Mouse (Mus musculus) hindbrain, embryonic 11.5 days (tissue): ENCODE data around the gene Olfr860. TPM values are rescaled to one million over a fixed set of nuclear protein-coding genes. Genes with fewer than 3 reads are reported as not detected.
"Not testable (repeated sequence)": the region's sequence is repeated elsewhere in the genome, so short reads cannot be mapped to it uniquely, and the experiment has no call there.

Source experiments
- ATAC-seq: fragments of 200-750 bp; cut with Nextera tagmentation; 2 replicates; pipeline ENCODE4 v1.8.0; 2017; ENCODE audit warnings: mild to moderate bottlenecking, moderate TSS enrichment, moderate library complexity; ENCODE audit not compliant: low FRiP score
- DNase-seq: peaks from one replicate; pipeline ENCODE4 v3.0.0-alpha.2; 2015; ENCODE audit warnings: low spot score
- H3K27ac ChIP-seq: fragments of 300-500 bp; sonication (generic); 2 replicates; pipeline ENCODE4 v1.5.1; 2014; ENCODE audit warnings: mild to moderate bottlenecking, low read depth, low read length
- H3K27me3 ChIP-seq: fragments of 300-500 bp; sonication (generic); 2 replicates; pipeline ENCODE4 v1.6.1; 2014; ENCODE audit warnings: mild to moderate bottlenecking, low read length, moderate library complexity, mixed read lengths; ENCODE audit not compliant: control insufficient read depth, insufficient read depth
- H3K36me3 ChIP-seq: fragments of 300-500 bp; sonication (generic); 2 replicates; pipeline ENCODE4 v1.6.1; 2014; ENCODE audit warnings: mild to moderate bottlenecking, low read length, moderate library complexity, mixed read lengths; ENCODE audit not compliant: control insufficient read depth, insufficient read depth
- H3K4me1 ChIP-seq: fragments of 300-500 bp; sonication (generic); replicated peaks from 2 replicates; pipeline ENCODE4 v1.6.1; 2014; ENCODE audit warnings: low read length, mixed read lengths; ENCODE audit not compliant: control insufficient read depth, insufficient read depth
- H3K4me2 ChIP-seq: fragments of 300-500 bp; sonication (generic); replicated peaks from 2 replicates; pipeline ENCODE4 v1.6.1; 2014; ENCODE audit warnings: mild to moderate bottlenecking, low read depth, low read length
- H3K4me3 ChIP-seq: fragments of 300-500 bp; sonication (generic); 2 replicates; pipeline ENCODE4 v1.5.1; 2014; ENCODE audit warnings: low read depth, low read length
- H3K9ac ChIP-seq: fragments of 300-500 bp; sonication (generic); 2 replicates; pipeline ENCODE4 v1.6.1; 2014; ENCODE audit warnings: low read depth, low read length
- H3K9me3 ChIP-seq: fragments of 300-500 bp; sonication (generic); 2 replicates; pipeline ENCODE4 v1.6.1; 2016; ENCODE audit warnings: low read length; ENCODE audit not compliant: control insufficient read depth
- WGBS: fragments of 180-500 bp; shearing (Covaris S2); extraction: QIAGEN DNeasy Blood & Tissue Kit; methylation state at CpG from one replicate; pipeline ENCODE4 v1.1.7; 2014; 5-methylcytosine and 5-hydroxymethylcytosine counted together
- polyA plus RNA-seq: library from polyadenylated mRNA; unstranded; fragments of >200 nt; fragmentation: Nextera tagmentation; extraction: Ambion mirVana; gene quantifications from 2 replicates; pipeline ENCODE4 v1.2.1, GENCODE M21; 2014

Gene Olfr860
- not detected in 2 replicates for polyA plus RNA-seq

DNA sequence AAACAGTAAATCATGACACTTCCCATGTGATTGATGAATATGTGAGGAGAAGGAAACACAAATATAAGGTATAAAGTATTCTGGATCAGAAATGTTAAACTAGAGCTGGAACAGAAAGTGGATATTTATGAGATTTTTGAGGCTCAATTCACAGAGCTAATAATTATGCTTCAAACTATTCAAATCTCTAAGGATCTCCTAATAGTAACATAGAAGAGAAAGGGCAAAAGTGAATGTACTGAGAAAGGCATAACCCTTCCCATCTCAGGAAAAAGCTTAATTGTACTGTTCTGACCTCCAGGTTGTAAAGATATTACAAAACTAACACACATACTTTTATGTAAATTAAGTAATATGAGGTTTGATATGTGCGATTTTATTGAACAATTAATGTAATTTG lies at the start of gene Olfr860:
Olfr860 (minus strand) TSS at position 101 of the 400 bp plus-strand sequence.
- H3K4me3 ChIP-seq: no peak within 1 kb of the TSS
- H3K9ac ChIP-seq: no peak within 1 kb of the TSS
- no peaks in the 10 kb centered on the region for H3K4me1 ChIP-seq
- H3K4me2 ChIP-seq: no peak within 1 kb of the TSS
- H3K9me3 ChIP-seq: no peaks in the 10 kb centered on the region
- ATAC-seq: no peak
- H3K27ac ChIP-seq: no peak within 1 kb of the TSS
- no peaks in the 10 kb centered on the region for H3K27me3 ChIP-seq
- WGBS: 89% methylated on average over 1 of the region's 1 CpGs
- DNase-seq: no peak
- H3K36me3 ChIP-seq: no peaks in the 10 kb centered on the region

DNA sequence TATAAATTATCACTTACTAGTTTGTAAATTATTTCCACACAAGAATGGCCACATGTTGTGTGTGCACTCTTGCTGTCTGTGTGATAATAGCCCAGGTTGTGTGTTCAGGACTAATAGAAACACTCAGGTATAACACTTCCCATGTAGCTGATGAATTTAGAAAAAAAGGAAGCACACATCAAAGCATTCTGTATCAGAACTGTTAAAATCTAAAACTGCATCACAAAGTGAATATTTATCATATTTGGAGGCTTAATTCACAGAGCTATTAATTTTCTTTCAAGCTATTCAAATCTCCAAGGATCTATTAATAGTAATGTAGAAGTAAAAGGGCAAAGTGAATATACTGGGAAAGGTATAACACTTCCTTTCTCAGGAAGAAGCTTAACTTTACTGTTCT lies 38.4 kb upstream of the Olfr860 start, which contains the start of gene Olfr862:
Olfr862 (minus strand) TSS at position 101 of the 400 bp plus-strand sequence.
- H3K27me3 ChIP-seq: no peaks in the 10 kb centered on the region
- ATAC-seq (no peak), DNase-seq (no peak)
- no peak within 1 kb of the TSS for H3K27ac ChIP-seq
- H3K4me1 ChIP-seq: no peaks in the 10 kb centered on the region
- H3K9ac ChIP-seq: no peak within 1 kb of the TSS
- no peak within 1 kb of the TSS for H3K4me2 ChIP-seq
- no peak within 1 kb of the TSS for H3K4me3 ChIP-seq
- peaks cover 2% of the 10 kb centered on the region; the same call in 1 of the 2 replicates for H3K9me3 ChIP-seq
- no peaks in the 10 kb centered on the region for H3K36me3 ChIP-seq

DNA sequence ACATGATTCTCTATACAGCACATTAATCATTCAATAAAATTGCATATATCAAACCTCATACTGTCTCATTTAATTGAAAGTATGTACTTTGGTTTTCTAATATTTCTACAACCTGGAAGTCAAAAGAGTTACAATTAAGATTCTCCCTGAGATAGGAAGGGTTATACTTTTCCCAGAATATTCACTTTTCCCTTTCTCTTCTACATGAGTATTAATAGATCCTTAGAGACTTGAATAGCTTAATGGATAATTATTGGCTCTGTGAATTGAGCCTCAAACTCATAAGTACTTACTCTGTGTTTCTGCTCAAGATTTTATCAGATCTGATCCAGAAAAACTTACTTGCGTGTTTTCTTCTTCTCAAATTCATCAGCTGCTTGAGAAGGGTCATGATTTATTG lies 44.9 kb downstream of the Olfr860 start, which contains the start of gene Olfr859:
Olfr859 (plus strand) TSS at position 301 of the 400 bp plus-strand sequence.
- not testable (repeated sequence) for H3K4me2 ChIP-seq, H3K27me3 ChIP-seq, H3K27ac ChIP-seq, H3K4me1 ChIP-seq, ATAC-seq, H3K9me3 ChIP-seq, DNase-seq, H3K9ac ChIP-seq, H3K36me3 ChIP-seq, H3K4me3 ChIP-seq
- WGBS: 77% methylated on average over 1 of the region's 1 CpGs

DNA sequence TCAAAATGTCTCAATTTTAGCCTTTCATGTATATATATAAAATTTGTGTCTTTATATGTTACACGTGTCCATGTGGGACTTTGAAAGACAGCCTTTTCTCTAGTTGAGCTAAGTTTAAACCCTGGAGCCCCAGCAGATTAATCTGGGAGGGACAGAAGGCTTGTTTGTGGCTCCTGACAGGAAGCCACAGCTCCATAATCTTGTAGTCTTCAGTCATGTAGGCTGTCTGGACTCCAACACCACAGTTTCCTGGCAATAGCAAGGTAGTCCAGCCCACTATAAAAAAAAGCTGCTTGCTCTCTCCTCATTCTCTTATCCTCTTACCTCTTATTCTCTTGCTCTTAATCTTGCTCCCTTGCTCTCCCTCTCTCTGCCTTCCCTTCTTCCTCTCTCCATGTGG lies 46.5 kb downstream of the Olfr860 start:
- Histone ChIP-seq H3K4me1 (no peaks in the 10 kb centered on the region), H3K27me3 (no peaks in the 10 kb centered on the region), H3K36me3 (no peaks in the 10 kb centered on the region), H3K27ac (no peak overlapping the region), H3K9ac (no peak overlapping the region), H3K4me3 (no peak overlapping the region), H3K4me2 (no peak overlapping the region), H3K9me3 (no peaks in the 10 kb centered on the region)
- ATAC-seq: no peak
- 88% methylated on average over 1 of the region's 1 CpGs for WGBS
- DNase-seq: no peak

Other genes starting within 250 kb of the Olfr860 start
- gene Zfp317, start 227.6 kb downstream of the Olfr860 start, polyA plus RNA-seq: 41.7 and 43.6 TPM in 2 replicates
- gene Olfr857, start 140.3 kb downstream of the Olfr860 start, polyA plus RNA-seq: not detected in 2 replicates
- not detected in 2 replicates for gene Olfr58, start 69.5 kb downstream of the Olfr860 start, polyA plus RNA-seq
- not detected in 2 replicates for gene Olfr859, start 44.8 kb downstream of the Olfr860 start, polyA plus RNA-seq
- not detected in 2 replicates for gene Olfr862, start 38.3 kb upstream of the Olfr860 start, polyA plus RNA-seq
- 0.22 TPM in 2 replicates for gene Olfr77, start 67.1 kb upstream of the Olfr860 start, polyA plus RNA-seq
- gene Olfr866, start 178.3 kb upstream of the Olfr860 start, polyA plus RNA-seq: not detected in 2 replicates
- not detected in 2 replicates for gene Olfr867, start 207.8 kb upstream of the Olfr860 start, polyA plus RNA-seq
- not detected in 2 replicates for gene Olfr868, start 248.9 kb upstream of the Olfr860 start, polyA plus RNA-seq